Mouse (Mus musculus) hindbrain, postnatal 0 days (tissue): ENCODE data around the gene Cdcp1. TPM values are rescaled to one million over a fixed set of nuclear protein-coding genes. Genes with fewer than 3 reads are reported as not detected.

Experiments
- ATAC-seq: fragments of 200-750 bp; cut with Nextera tagmentation; 2 replicates; pipeline ENCODE4 v1.8.0; 2017; ENCODE audit warnings: mild to moderate bottlenecking, moderate TSS enrichment, moderate library complexity
- DNase-seq: peaks from one replicate; pipeline ENCODE4 v3.0.0-alpha.2; 2015; ENCODE audit warnings: low spot score
- H3K27ac ChIP-seq: fragments of 300-500 bp; sonication (generic); 2 replicates; pipeline ENCODE4 v1.5.1; 2014; ENCODE audit warnings: mild to moderate bottlenecking
- H3K27me3 ChIP-seq: fragments of 300-500 bp; sonication (generic); 2 replicates; pipeline ENCODE4 v1.6.1; 2014; ENCODE audit warnings: low read length, mixed read lengths; ENCODE audit not compliant: insufficient read depth
- H3K36me3 ChIP-seq: fragments of 300-500 bp; sonication (generic); 2 replicates; pipeline ENCODE4 v1.6.1; 2014; ENCODE audit warnings: low read length, mixed read lengths; ENCODE audit not compliant: insufficient read depth
- H3K4me1 ChIP-seq: fragments of 300-500 bp; sonication (generic); 2 replicates; pipeline ENCODE4 v1.6.1; 2014; ENCODE audit warnings: antibody characterized with exemption, low read length, mixed read lengths; ENCODE audit not compliant: insufficient read depth
- H3K4me2 ChIP-seq: fragments of 300-500 bp; sonication (generic); 2 replicates; pipeline ENCODE4 v1.6.1; 2014; ENCODE audit warnings: low read depth, mild to moderate bottlenecking, low read length, moderate library complexity, mixed read lengths
- H3K4me3 ChIP-seq: fragments of 300-500 bp; sonication (generic); 2 replicates; pipeline ENCODE4 v1.5.1; 2014; ENCODE audit warnings: low read length
- H3K9ac ChIP-seq: fragments of 300-500 bp; sonication (generic); replicated peaks from 2 replicates; pipeline ENCODE4 v1.6.1; 2014; ENCODE audit warnings: mild to moderate bottlenecking, low read length, moderate library complexity, mixed read lengths
- H3K9me3 ChIP-seq: fragments of 300-500 bp; sonication (generic); 2 replicates; pipeline ENCODE4 v1.6.1; 2016; ENCODE audit warnings: low read length, mixed read lengths
- CTCF ChIP-seq: IDR thresholded peaks from 2 replicates; pipeline ENCODE4 v1.5.1; 2016; ENCODE audit warnings: antibody characterized with exemption, control low read depth, low read depth
- WGBS: fragments of 180-500 bp; shearing (Covaris S2); extraction: QIAGEN DNeasy Blood & Tissue Kit; methylation state at CpG from one replicate; pipeline ENCODE4 v1.1.7; 2014; 5-methylcytosine and 5-hydroxymethylcytosine counted together
- polyA plus RNA-seq: library from polyadenylated mRNA; unstranded; fragments of >200 nt; fragmentation: Nextera tagmentation; extraction: Ambion mirVana; gene quantifications from 2 replicates; pipeline ENCODE4 v1.2.1, GENCODE M21; 2015
- total RNA-seq: library from RNA; depleted of rRNA; stranded (reverse); fragments of >200 nt; gene quantifications from 2 replicates; pipeline ENCODE4 v1.2.3, GENCODE M21; 2014

The Cdcp1 gene
- total and polyA plus RNA-seq, 2 experiments from 2014 or later, result 0.14 to 0.26 TPM

DNA sequence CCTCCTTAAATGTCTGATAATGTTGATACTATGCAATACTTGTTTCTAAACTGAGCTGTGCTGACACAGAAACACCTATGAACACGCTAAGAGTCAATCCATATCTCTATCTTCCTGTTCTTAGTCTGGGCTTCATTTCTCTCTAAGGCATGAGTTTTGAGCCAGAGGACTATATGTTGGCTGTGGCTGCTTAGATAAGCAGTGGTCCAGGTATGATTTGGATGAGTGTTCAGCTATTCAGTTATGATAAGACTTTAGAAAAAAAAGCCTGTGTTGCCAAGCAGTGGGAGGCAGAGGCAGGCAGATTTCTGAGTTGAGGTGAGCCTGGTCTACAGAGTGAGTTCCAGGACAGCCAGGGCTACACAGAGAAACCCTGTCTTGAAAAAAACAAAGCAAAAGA, 32.2 kb upstream of the Cdcp1 start:
- ATAC-seq, result no peak

GRCm38 (mm10) chr9:123245146-123245545, 29.3 kb upstream of the Cdcp1 start:
- no peak overlapping the region for H3K4me3 ChIP-seq
- H3K27ac ChIP-seq, result no peak overlapping the region
- H3K36me3 ChIP-seq, result no peaks in the 10 kb centered on the region
- ATAC-seq, result no peak
- no peaks in the 10 kb centered on the region for H3K9me3 ChIP-seq
- H3K4me2 ChIP-seq, result no peak overlapping the region
- H3K27me3 ChIP-seq, result no peaks in the 10 kb centered on the region
- WGBS, result 76% methylated on average over 4 of the region's 4 CpGs
- DNase-seq, result no peak
- no peak overlapping the region for H3K9ac ChIP-seq
- H3K4me1 ChIP-seq, result no peaks in the 10 kb centered on the region
- TF ChIP-seq CTCF, result no peak

More for the DNA sequence above, 32.2 kb upstream of the Cdcp1 start:
- Histone ChIP-seq H3K27me3 (no peaks in the 10 kb centered on the region), H3K27ac (no peak overlapping the region), H3K4me1 (no peaks in the 10 kb centered on the region), H3K36me3 (no peaks in the 10 kb centered on the region), H3K4me2 (no peak overlapping the region), H3K9ac (no peak overlapping the region), H3K9me3 (no peaks in the 10 kb centered on the region), H3K4me3 (no peak overlapping the region)
- TF ChIP-seq CTCF, result no peak
- 90% methylated on average over 1 of the region's 1 CpGs for WGBS
- DNase-seq, result no peak

GRCm38 (mm10) chr9:123243988-123244387, 28.1 kb upstream of the Cdcp1 start:
- Histone ChIP-seq H3K27ac (no peak overlapping the region), H3K4me1 (no peaks in the 10 kb centered on the region), H3K4me3 (no peak overlapping the region), H3K4me2 (no peak overlapping the region), H3K27me3 (no peaks in the 10 kb centered on the region), H3K9ac (no peak overlapping the region), H3K9me3 (no peaks in the 10 kb centered on the region), H3K36me3 (no peaks in the 10 kb centered on the region)
- 55% methylated on average over 10 of the region's 10 CpGs for WGBS
- DNase-seq (no peak), ATAC-seq (no peak)
- TF ChIP-seq CTCF, result no peak

DNA sequence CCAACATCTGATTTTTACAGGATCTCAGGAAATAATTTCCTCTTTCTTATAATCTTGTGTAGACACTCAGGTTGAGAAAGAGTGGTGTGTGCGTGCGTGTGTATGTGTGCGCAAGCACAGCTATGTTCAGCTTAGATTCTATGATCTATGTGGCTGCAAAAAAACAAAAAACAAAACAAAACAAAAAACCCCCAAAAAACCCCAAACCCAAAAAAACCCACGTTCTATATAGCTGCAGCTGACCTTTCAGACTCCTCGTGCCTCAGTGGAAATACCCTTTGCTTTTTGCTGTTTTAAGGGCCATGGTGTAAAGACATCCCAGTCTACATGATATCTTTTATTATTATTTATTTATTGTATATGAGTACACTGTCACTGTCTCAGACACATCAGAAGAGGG, 25.4 kb upstream of the Cdcp1 start:
- 95% methylated on average over 5 of the region's 5 CpGs for WGBS
- ATAC-seq, result no peak
- TF ChIP-seq CTCF, result no peak
- Histone ChIP-seq H3K4me2 (no peak overlapping the region), H3K4me1 (0 out of 2 replicates have a peak, but pooled peaks cover 4% of the 10 kb centered on the region), H3K9ac (no peak overlapping the region), H3K4me3 (no peak overlapping the region), H3K27ac (no peak overlapping the region), H3K27me3 (no peaks in the 10 kb centered on the region), H3K36me3 (no peaks in the 10 kb centered on the region), H3K9me3 (no peaks in the 10 kb centered on the region)
- DNase-seq, result no peak

- ATAC-seq, result no peak
- Histone ChIP-seq H3K4me1 (0 out of 2 replicates have a peak, but pooled peaks cover 4% of the 10 kb centered on the region), H3K9me3 (no peaks in the 10 kb centered on the region), H3K9ac (no peak overlapping the region), H3K4me3 (no peak overlapping the region), H3K27ac (no peak overlapping the region), H3K27me3 (no peaks in the 10 kb centered on the region), H3K36me3 (no peaks in the 10 kb centered on the region), H3K4me2 (no peak overlapping the region)
- TF ChIP-seq CTCF, result no peak
- DNase-seq, result no peak
- WGBS, result 80% methylated on average over 2 of the region's 2 CpGs
Observed at GRCm38 (mm10) chr9:123240751-123241150, 24.9 kb upstream of the Cdcp1 start.

- no peak overlapping the region for H3K4me3 ChIP-seq
- 0 out of 2 replicates have a peak, but pooled peaks cover 4% of the 10 kb centered on the region for H3K4me1 ChIP-seq
- H3K27ac ChIP-seq, result no peak overlapping the region
- DNase-seq, result no peak
- TF ChIP-seq CTCF, result no peak
- no peak overlapping the region for H3K4me2 ChIP-seq
- no peak overlapping the region for H3K9ac ChIP-seq
- 96% methylated on average over 5 of the region's 5 CpGs for WGBS
- H3K9me3 ChIP-seq, result no peaks in the 10 kb centered on the region
- no peak for ATAC-seq
- H3K36me3 ChIP-seq, result no peaks in the 10 kb centered on the region
- no peaks in the 10 kb centered on the region for H3K27me3 ChIP-seq
Observed at GRCm38 (mm10) chr9:123240271-123240670, 24.4 kb upstream of the Cdcp1 start.

GRCm38 (mm10) chr9:123239651-123240050, 23.8 kb upstream of the Cdcp1 start:
- H3K4me2 ChIP-seq, result no peak overlapping the region
- WGBS, result 80% methylated on average over 2 of the region's 2 CpGs
- no peak overlapping the region for H3K27ac ChIP-seq

More at GRCm38 (mm10) chr9:123239651-123240050, 23.8 kb upstream of the Cdcp1 start:
- TF ChIP-seq CTCF, result no peak
- no peaks in the 10 kb centered on the region for H3K9me3 ChIP-seq
- no peaks in the 10 kb centered on the region for H3K36me3 ChIP-seq
- H3K27me3 ChIP-seq, result no peaks in the 10 kb centered on the region
- H3K9ac ChIP-seq, result no peak overlapping the region
- H3K4me1 ChIP-seq, result 0 out of 2 replicates have a peak, but pooled peaks cover 4% of the 10 kb centered on the region
- no peak for DNase-seq
- H3K4me3 ChIP-seq, result no peak overlapping the region
- no peak for ATAC-seq
